19 mouse cellular contexts compared by ENCODE assay signal in the genomic region with DNA sequence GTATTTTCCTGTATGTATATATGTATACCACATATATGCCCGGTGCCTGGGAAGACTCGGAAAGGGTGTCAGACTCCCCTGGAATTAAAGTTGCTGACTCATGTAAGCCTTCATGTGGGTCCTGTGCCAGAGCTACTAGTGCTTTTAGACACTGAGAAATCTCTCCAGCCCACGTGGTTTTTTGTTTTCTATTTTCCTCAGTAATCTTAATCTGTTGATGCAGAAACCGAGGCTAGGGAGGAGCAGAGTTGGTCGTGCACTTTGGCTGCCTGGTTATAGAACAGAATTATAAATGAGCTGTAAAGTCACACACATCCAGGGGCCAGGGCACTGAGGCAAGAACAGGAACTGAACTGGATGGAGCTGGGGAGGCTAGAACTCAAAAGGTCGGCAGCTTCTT.
A peak's percentile ranks its signal among the peaks of the same experiment; 100 is the strongest.
DNase-seq lines count a peak whose midpoint lies in the region; ATAC-seq lines count a peak whose summit lies in the region.
"Had no signal": no experiment of that assay in that cellular context is flagged by ENCODE, and none has a peak within 500 bp of the region (broad histone marks: within the 10 kb centered on the region; RNA-seq: fewer than 3 reads in every experiment).

No protein-coding gene starts in this region.

- H3K4me2 ChIP-seq in forebrain, embryonic 15.5 days (replicated peaks) = no peak overlapping the region
- H3K4me2 ChIP-seq: forebrain, embryonic 12.5 days; heart, embryonic 15.5 days; hindbrain, embryonic 12.5 days; midbrain, embryonic 13.5 days; neural tube, embryonic 12.5 days had no signal

- H3K27ac ChIP-seq in forebrain, embryonic 15.5 days (replicated peaks) = no peak overlapping the region
- H3K27ac ChIP-seq: forebrain, embryonic 12.5 days; heart, embryonic 15.5 days; hindbrain, embryonic 12.5 days; layer of hippocampus, adult 2 months; midbrain, embryonic 13.5 days; neural tube, embryonic 12.5 days had no signal

- H3K4me3 ChIP-seq in forebrain, embryonic 15.5 days = no peak overlapping the region
- H3K4me3 ChIP-seq: forebrain, embryonic 12.5 days; heart, embryonic 15.5 days; hindbrain, embryonic 12.5 days; layer of hippocampus, adult 2 months; midbrain, embryonic 13.5 days; neural tube, embryonic 12.5 days had no signal

- DNase-seq in gastrocnemius, postnatal 25 days = peak; percentile 10
- no peak for DNase-seq in gastrocnemius, adult 8-10 months (ENCODE audit: low spot score in 2 of 2)
- peak; percentile 53 for DNase-seq in kidney, adult 18-20 months
- no peak for DNase-seq in kidney, postnatal 4 days
- peak; percentile 18 for DNase-seq in ovary, adult 18-20 months (ENCODE audit: low spot score)
- no peak for DNase-seq in ovary, postnatal 36 days (ENCODE audit: low spot score)
- DNase-seq in lung, postnatal 25 days (ENCODE audit: low spot score) = peak; percentile 42
- DNase-seq: cerebellum, adult 8-10 months; layer of hippocampus, postnatal 36 days; thymus, postnatal 14 days had no signal

- H3K9me3 ChIP-seq in forebrain, embryonic 15.5 days = no peaks in the 10 kb centered on the region
- H3K9me3 ChIP-seq: forebrain, embryonic 12.5 days; heart, embryonic 15.5 days; hindbrain, embryonic 12.5 days; midbrain, embryonic 13.5 days; neural tube, embryonic 12.5 days had no signal

- no peaks in the 10 kb centered on the region for H3K27me3 ChIP-seq in forebrain, embryonic 15.5 days
- H3K27me3 ChIP-seq: CH12.LX; forebrain, embryonic 12.5 days; heart, embryonic 15.5 days; hindbrain, embryonic 12.5 days; midbrain, embryonic 13.5 days; neural tube, embryonic 12.5 days had no signal

- H3K9ac ChIP-seq in forebrain, embryonic 15.5 days (replicated peaks) = no peak overlapping the region
- H3K9ac ChIP-seq: forebrain, embryonic 12.5 days; heart, embryonic 15.5 days; hindbrain, embryonic 12.5 days; midbrain, embryonic 13.5 days; neural tube, embryonic 12.5 days had no signal

- H3K36me3 ChIP-seq in forebrain, embryonic 15.5 days = no peaks in the 10 kb centered on the region
- H3K36me3 ChIP-seq: forebrain, embryonic 12.5 days; heart, embryonic 15.5 days; hindbrain, embryonic 12.5 days; midbrain, embryonic 13.5 days; neural tube, embryonic 12.5 days had no signal

- no peak for ATAC-seq in forebrain, embryonic 15.5 days (replicated peaks)
- ATAC-seq: inflammation-experienced regulatory T-cells, adult 6 months; midbrain, embryonic 13.5 days had no signal

- no peaks in the 10 kb centered on the region for H3K4me1 ChIP-seq in forebrain, embryonic 15.5 days
- H3K4me1 ChIP-seq: forebrain, embryonic 12.5 days; hindbrain, embryonic 12.5 days; midbrain, embryonic 13.5 days; neural tube, embryonic 12.5 days had no signal

- WGBS in forebrain, embryonic 15.5 days = 81% methylated on average over 6 of the region's 6 CpGs

Comparison
In these comparisons a context has a peak if more than half of its experiments do, and no peak if none do; other contexts are left out.
1. DNase-seq: peak in gastrocnemius, postnatal 25 days (single experiment), kidney, adult 18-20 months (single experiment), ovary, adult 18-20 months (single experiment) and lung, postnatal 25 days (single experiment); none in gastrocnemius, adult 8-10 months (0 of 2), kidney, postnatal 4 days (0 of 2) and ovary, postnatal 36 days (single experiment).